Comparison of ENCODE assay signal across 2 mouse cellular contexts in genomic region chr1:37712357-37712737, GRCm38 (mm10). TPM values are rescaled to one million over a fixed set of nuclear protein-coding genes. Genes with fewer than 3 reads are reported as not detected.
"Had no signal": no experiment of that assay in that cellular context is flagged by ENCODE, and none has a peak within 500 bp of the region (broad histone marks: within the 10 kb centered on the region; RNA-seq: fewer than 3 reads in every experiment).

No protein-coding gene starts in this region.

RNA-seq across cellular contexts. Expression of gene 2010300C02Rik, which starts 7.5 kb away (rescaled TPM):
- total RNA-seq: monocyte, adult 5-6 weeks had no signal
- polyA plus RNA-seq: macrophage had no signal
